ENCODE assay signal across 13 mouse cellular contexts in the genomic region with DNA sequence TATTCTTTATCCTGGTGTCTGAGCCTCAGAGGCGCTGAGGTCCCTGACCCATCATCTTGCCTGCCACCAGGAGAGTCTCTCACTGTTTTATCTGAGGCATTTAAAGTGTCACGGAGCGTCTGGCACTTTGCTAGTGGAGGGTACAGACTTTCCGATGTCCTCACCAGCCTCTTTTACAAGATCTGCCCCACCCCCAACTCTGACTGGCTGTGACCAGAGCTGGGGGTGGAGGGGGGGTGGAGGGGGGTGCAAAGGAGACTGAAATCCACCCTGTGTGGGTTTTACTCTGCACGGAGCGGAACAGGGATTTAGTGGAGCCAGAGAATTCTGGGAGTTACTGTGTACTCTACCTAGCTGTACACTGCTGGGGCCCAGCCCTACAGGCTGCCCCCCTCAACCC.
DNase-seq lines count a peak whose midpoint lies in the region; ATAC-seq and TF ChIP-seq lines count a peak whose summit lies in the region.
"Had no signal": no experiment of that assay in that cellular context is flagged by ENCODE, and none has a peak within 500 bp of the region (broad histone marks: within the 10 kb centered on the region; RNA-seq: fewer than 3 reads in every experiment).

No protein-coding gene starts in this region.

- H3K27me3 ChIP-seq in heart, embryonic 12.5 days (replicated peaks), result no peaks in the 10 kb centered on the region
- H3K27me3 ChIP-seq in midbrain, embryonic 10.5 days (ENCODE audit: low read depth, poor library complexity, severe bottlenecking), result peaks cover 12% of the 10 kb centered on the region; the same call in 1 of the 2 replicates
- no peaks in the 10 kb centered on the region for H3K27me3 ChIP-seq in midbrain, postnatal 0 days (ENCODE audit: insufficient read depth, low read length)
- H3K27me3 ChIP-seq in hindbrain, embryonic 14.5 days (ENCODE audit: control insufficient read depth, insufficient read depth, low read length), result no peaks in the 10 kb centered on the region
- H3K27me3 ChIP-seq in midbrain, embryonic 16.5 days (ENCODE audit: control insufficient read depth, insufficient read depth, low read depth, low read length), result no peaks in the 10 kb centered on the region

- H3K9me3 ChIP-seq in heart, embryonic 12.5 days (replicated peaks), result no peaks in the 10 kb centered on the region
- no peaks in the 10 kb centered on the region for H3K9me3 ChIP-seq in midbrain, embryonic 10.5 days (replicated peaks)
- no peaks in the 10 kb centered on the region for H3K9me3 ChIP-seq in midbrain, postnatal 0 days (ENCODE audit: low read length)
- no peaks in the 10 kb centered on the region for H3K9me3 ChIP-seq in hindbrain, embryonic 14.5 days (ENCODE audit: control insufficient read depth, low read length)
- H3K9me3 ChIP-seq in midbrain, embryonic 16.5 days (replicated peaks; ENCODE audit: control insufficient read depth, low read length, poor library complexity, severe bottlenecking), result no peaks in the 10 kb centered on the region
- H3K9me3 ChIP-seq: stomach, embryonic 15.5 days had no signal

- ATAC-seq in heart, embryonic 12.5 days (ENCODE audit: insufficient number of reproducible peaks, low FRiP score), result peak; percentile 69
- ATAC-seq in midbrain, postnatal 0 days (ENCODE audit: low FRiP score), result no peak
- ATAC-seq in hindbrain, embryonic 14.5 days (ENCODE audit: low FRiP score), result no peak
- ATAC-seq in midbrain, embryonic 16.5 days, result no peak
- ATAC-seq: CD4-positive, CD25-positive, alpha-beta regulatory T cell, adult 4 months; liver, postnatal 0 days had no signal

- H3K36me3 ChIP-seq in heart, embryonic 12.5 days, result no peaks in the 10 kb centered on the region
- H3K36me3 ChIP-seq in midbrain, embryonic 10.5 days, result no peaks in the 10 kb centered on the region
- no peaks in the 10 kb centered on the region; the same call in 1 of the 2 replicates for H3K36me3 ChIP-seq in midbrain, postnatal 0 days (ENCODE audit: insufficient read depth, low read length)
- H3K36me3 ChIP-seq in hindbrain, embryonic 14.5 days (replicated peaks; ENCODE audit: control insufficient read depth, insufficient read depth), result no peaks in the 10 kb centered on the region
- H3K36me3 ChIP-seq in midbrain, embryonic 16.5 days (ENCODE audit: control insufficient read depth, insufficient read depth, low read length), result no peaks in the 10 kb centered on the region
- H3K36me3 ChIP-seq: stomach, embryonic 15.5 days had no signal

- no peak for DNase-seq in heart, adult 18-20 months
- DNase-seq in midbrain, embryonic 10.5 days (ENCODE audit: low spot score), result peak; percentile 53
- DNase-seq in midbrain, postnatal 0 days (ENCODE audit: low spot score), result no peak
- no peak for DNase-seq in hindbrain, embryonic 14.5 days (ENCODE audit: low spot score)
- no peak for DNase-seq in kidney, postnatal 14 days
- DNase-seq: cerebellum, postnatal 10 days; gastrocnemius, postnatal 10 days; liver, postnatal 0 days; right cerebral cortex, postnatal 4 days had no signal

- WGBS in heart, embryonic 12.5 days, result 13% methylated on average over 6 of the region's 6 CpGs
- WGBS in midbrain, embryonic 10.5 days, result 20% methylated on average over 6 of the region's 6 CpGs
- 22% methylated on average over 6 of the region's 6 CpGs for WGBS in midbrain, postnatal 0 days
- 30% methylated on average over 6 of the region's 6 CpGs for WGBS in hindbrain, embryonic 14.5 days
- WGBS in midbrain, embryonic 16.5 days, result 12% methylated on average over 6 of the region's 6 CpGs

- TF ChIP-seq CTCF in midbrain, postnatal 0 days (IDR thresholded peaks at IDR 0.05), result no peak

- H3K4me3 ChIP-seq in heart, embryonic 12.5 days, result no peak overlapping the region
- H3K4me3 ChIP-seq in midbrain, embryonic 10.5 days, result peak overlapping the region; percentile 27
- H3K4me3 ChIP-seq in midbrain, postnatal 0 days (ENCODE audit: low read depth, low read length), result no peak overlapping the region
- H3K4me3 ChIP-seq in hindbrain, embryonic 14.5 days (replicated peaks; ENCODE audit: low read length), result no peak overlapping the region
- H3K4me3 ChIP-seq in midbrain, embryonic 16.5 days (ENCODE audit: low read depth, low read length), result no peak overlapping the region
- H3K4me3 ChIP-seq: stomach, embryonic 15.5 days had no signal

- peaks cover 69% of the 10 kb centered on the region for H3K4me1 ChIP-seq in heart, embryonic 12.5 days (replicated peaks)
- peaks cover 78% of the 10 kb centered on the region for H3K4me1 ChIP-seq in midbrain, embryonic 10.5 days
- peaks cover 25% of the 10 kb centered on the region for H3K4me1 ChIP-seq in midbrain, postnatal 0 days (ENCODE audit: insufficient read depth, low read length)
- peaks cover 40% of the 10 kb centered on the region for H3K4me1 ChIP-seq in hindbrain, embryonic 14.5 days (replicated peaks; ENCODE audit: control insufficient read depth, insufficient read depth, low read length)
- H3K4me1 ChIP-seq in midbrain, embryonic 16.5 days (ENCODE audit: control insufficient read depth, insufficient read depth, low read length), result peaks cover 52% of the 10 kb centered on the region

- 0 out of 2 replicates have a peak overlapping the region, but pooled peaks have one; percentile 30 for H3K9ac ChIP-seq in heart, embryonic 12.5 days
- H3K9ac ChIP-seq in midbrain, postnatal 0 days (replicated peaks; ENCODE audit: low read length, poor library complexity, severe bottlenecking), result no peak overlapping the region
- 0 out of 2 replicates have a peak overlapping the region, but pooled peaks have one; percentile 2 for H3K9ac ChIP-seq in hindbrain, embryonic 14.5 days
- peak overlapping the region; percentile 32; the same call in 1 of the 2 replicates for H3K9ac ChIP-seq in midbrain, embryonic 16.5 days (ENCODE audit: low read depth, low read length)
- H3K9ac ChIP-seq: liver, postnatal 0 days; stomach, embryonic 15.5 days had no signal

- H3K27ac ChIP-seq in heart, embryonic 12.5 days (ENCODE audit: poor library complexity, severe bottlenecking), result peak overlapping the region; percentile 87
- H3K27ac ChIP-seq in midbrain, embryonic 10.5 days (replicated peaks), result peak overlapping the region; percentile 79
- no peak overlapping the region for H3K27ac ChIP-seq in midbrain, postnatal 0 days (ENCODE audit: low read depth, low read length)
- H3K27ac ChIP-seq in hindbrain, embryonic 14.5 days, result no peak overlapping the region
- no peak overlapping the region for H3K27ac ChIP-seq in midbrain, embryonic 16.5 days (ENCODE audit: low read length)
- H3K27ac ChIP-seq: stomach, embryonic 15.5 days had no signal

- peak overlapping the region; percentile 27 for H3K4me2 ChIP-seq in heart, embryonic 12.5 days
- H3K4me2 ChIP-seq in midbrain, postnatal 0 days (ENCODE audit: low read depth, low read length, poor library complexity, severe bottlenecking), result no peak overlapping the region
- no peak overlapping the region for H3K4me2 ChIP-seq in hindbrain, embryonic 14.5 days (replicated peaks)
- H3K4me2 ChIP-seq in midbrain, embryonic 16.5 days (ENCODE audit: low read length), result no peak overlapping the region
- H3K4me2 ChIP-seq: stomach, embryonic 15.5 days had no signal

Comparison
In these comparisons a context has a peak if more than half of its experiments do, and no peak if none do; other contexts are left out.
1. H3K27ac ChIP-seq: peak in heart, embryonic 12.5 days (single experiment) and midbrain, embryonic 10.5 days (single experiment); none in midbrain, postnatal 0 days (single experiment), hindbrain, embryonic 14.5 days (single experiment) and midbrain, embryonic 16.5 days (single experiment).